Mouse (Mus musculus): ENCODE results near the gene Cnbd2.

DNA sequence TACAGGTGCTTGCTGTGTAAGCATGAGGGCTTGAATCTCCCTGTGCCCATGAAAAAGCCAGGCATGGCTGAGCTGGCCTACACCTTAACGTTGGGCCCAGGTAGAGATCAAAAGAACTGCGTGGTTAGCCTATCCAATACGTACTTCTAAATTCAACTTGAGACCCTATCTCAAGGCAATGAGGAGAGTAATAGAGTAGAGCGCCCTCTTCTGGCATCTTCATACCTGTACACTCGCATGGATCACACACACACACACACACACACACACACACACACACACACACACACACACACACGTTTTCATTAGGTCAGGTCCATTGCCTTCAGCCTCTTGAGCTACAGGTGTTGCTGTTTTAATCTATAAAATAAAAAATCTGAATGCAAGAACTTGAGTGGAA lies 2.7 kb downstream of the Cnbd2 start:
- no peak for TF ChIP-seq POLR2A (IDR thresholded peaks at IDR 0.05; ENCODE audit: low read depth, low read length)
- TF ChIP-seq CTCF (IDR thresholded peaks at IDR 0.05; ENCODE audit: extremely low read depth, insufficient read depth, insufficient read length, insufficient replicate concordance): no peak

Measured in spleen, adult 2 months (tissue).